Mouse (Mus musculus) adrenal gland (tissue): Measurements from ENCODE around the gene Epdr1.

Source experiments
- intact Hi-C: fragments of 180-260 bp; cut with DNase I; formaldehyde crosslinking; loops from one replicate; pipeline ENCODE4 v1.15.1; 2025
- long read RNA-seq, 2 experiments: library from polyadenylated mRNA; unstranded; transcript quantifications; one replicate each; pipeline ENCODE4 v2.0.0; 2020; ENCODE audit warnings: borderline replicate concordance in 1 of 2; ENCODE audit not compliant: insufficient replicate concordance in 1 of 2

The Epdr1 gene
- long read RNA-seq, experiment 1, transcript Epdr1-201 (3 exons, 2,363 nt), result major isoform, 35 of 35 reads
- long read RNA-seq, experiment 1, partial matches to known transcripts, result 0 of 35 reads
- long read RNA-seq, experiment 1, other reads (novel, unspliced or antisense), result 0 of 35 reads
- long read RNA-seq, experiment 2, transcript Epdr1-201 (3 exons, 2,363 nt), result major isoform, 40 of 47 reads
- long read RNA-seq, experiment 2, partial matches to known transcripts, result 3 of 47 reads
- long read RNA-seq, experiment 2, other reads (novel, unspliced or antisense), result 4 of 47 reads

DNA sequence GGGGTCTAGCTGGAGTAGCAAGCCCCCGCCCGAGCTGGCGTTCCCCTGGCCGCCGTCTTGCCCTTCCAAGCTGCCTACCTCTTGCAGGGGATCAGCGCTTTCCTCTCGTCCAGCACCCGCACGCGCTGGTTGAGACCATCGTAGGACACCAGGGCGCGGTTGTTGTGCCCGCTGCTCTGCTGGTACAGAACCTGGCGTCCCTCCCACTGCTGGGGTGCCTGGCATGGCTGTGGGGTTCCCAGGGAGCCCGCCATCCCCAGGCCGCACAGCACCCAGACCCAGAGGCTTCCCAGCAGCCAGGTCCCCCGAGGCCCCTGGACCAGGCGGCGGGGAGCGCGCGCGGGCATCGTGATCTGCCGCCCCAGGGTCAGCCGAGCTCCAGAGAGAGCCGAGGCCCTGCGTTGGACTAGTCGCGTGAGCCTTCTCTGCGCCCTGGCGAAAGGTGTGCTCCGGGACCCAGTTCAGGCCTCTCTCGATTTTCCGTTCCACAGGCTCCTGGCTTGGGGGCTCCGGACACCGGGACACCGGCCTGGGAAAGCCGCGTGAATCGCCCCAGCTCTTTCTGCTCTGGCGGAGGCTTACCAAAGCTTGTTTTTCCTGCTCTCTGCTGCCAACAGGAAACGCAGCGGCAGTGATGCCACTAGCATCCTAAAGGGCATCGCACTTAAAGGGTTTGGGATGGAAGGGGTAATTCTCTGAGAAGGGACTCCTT lies at the start of gene Epdr1:
Gene Epdr1 (minus strand): TSS at position 712 of the 712 bp plus-strand sequence.
- intact Hi-C loops, result no loop called here

DNA sequence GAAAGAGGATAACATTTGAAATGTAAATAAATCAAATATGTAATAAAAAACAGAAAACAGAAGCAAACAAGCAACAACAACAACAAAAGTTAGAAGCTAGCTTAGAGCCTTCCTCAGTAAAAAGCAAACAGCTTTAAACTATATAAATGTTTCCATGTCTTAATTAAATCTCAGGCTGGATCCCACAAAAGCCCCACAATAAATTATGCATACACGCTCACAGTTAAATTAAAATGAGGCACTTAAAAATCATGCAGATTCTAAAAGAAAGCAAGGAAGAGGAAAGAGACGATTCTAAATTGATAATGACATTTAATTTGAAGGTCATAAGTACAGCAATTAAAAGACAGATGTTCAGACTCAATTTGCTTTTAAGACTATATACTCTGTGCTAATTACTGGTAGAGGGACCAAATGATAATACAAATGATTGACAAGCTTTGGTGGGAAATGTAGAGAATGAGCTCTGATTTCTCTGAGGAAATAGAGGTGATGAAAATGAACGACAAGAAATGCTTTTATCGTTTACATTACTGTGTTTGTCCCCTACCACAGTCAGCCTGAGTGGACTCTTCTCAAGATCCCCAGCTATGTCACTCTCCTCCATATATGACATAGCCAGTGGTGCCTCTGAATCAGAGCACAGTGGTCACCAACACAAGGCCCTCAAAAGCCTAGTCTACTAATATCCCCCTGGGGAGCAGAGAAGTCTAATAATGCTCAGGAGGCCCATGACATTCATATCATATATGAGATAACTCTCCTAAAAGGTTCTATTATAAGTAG lies 48.8 kb upstream of the Epdr1 start:
- intact Hi-C loops, result no loop called here

DNA sequence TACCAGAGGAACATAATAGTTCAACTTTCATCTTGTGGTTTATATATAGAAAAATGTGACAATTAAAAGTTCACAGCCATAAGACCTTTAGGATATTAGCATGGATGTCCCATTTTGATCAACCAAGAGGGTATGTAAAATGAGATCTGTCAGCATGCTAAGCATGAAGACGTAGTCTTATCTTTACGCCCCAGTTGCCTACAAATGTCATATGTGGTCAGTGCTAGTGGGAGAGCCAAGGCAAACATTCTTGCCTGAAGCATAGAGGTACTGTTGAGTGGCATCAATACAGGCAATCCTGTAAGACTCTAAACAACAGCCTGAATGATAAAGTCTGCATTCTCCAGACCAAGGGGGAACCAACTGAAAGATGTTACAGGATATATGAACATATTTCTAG lies 32.7 kb upstream of the Epdr1 start:
- intact Hi-C loops, result no loop called here

- intact Hi-C loops, result no loop called here
These were observed 30.1 kb upstream of the Epdr1 start for GRCm38 (mm10) chr13:19649824-19650223.

GRCm38 (mm10) chr13:19644225-19644624 lies 24.5 kb upstream of the Epdr1 start:
- intact Hi-C loops, result loop anchor here (2.0 to 5.0 kb wide), 3 partner anchors 207 to 467 kb away; no protein-coding TSS in a partner anchor

DNA sequence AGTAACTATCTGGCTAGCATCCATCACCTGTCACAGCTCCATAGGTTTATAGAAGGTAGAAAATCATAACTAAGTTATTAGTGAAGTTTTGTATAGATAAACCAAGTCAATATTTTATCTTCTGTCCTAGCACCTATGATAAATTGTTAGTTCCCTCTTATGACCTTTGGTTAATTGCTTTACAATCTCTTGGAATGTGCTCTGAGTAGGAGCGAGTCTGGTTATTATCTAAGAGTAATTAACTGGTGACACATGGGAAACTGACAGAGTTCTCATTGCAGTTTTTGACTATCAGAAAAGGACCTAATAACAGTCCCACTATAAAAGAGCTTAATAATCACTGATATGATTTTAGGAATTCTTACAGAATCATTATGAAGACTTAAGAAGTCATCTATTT lies 23.8 kb upstream of the Epdr1 start:
- intact Hi-C loops, result loop anchor here (5.0 kb wide), 2 partner anchors 206 to 466 kb away; no protein-coding TSS in a partner anchor

DNA sequence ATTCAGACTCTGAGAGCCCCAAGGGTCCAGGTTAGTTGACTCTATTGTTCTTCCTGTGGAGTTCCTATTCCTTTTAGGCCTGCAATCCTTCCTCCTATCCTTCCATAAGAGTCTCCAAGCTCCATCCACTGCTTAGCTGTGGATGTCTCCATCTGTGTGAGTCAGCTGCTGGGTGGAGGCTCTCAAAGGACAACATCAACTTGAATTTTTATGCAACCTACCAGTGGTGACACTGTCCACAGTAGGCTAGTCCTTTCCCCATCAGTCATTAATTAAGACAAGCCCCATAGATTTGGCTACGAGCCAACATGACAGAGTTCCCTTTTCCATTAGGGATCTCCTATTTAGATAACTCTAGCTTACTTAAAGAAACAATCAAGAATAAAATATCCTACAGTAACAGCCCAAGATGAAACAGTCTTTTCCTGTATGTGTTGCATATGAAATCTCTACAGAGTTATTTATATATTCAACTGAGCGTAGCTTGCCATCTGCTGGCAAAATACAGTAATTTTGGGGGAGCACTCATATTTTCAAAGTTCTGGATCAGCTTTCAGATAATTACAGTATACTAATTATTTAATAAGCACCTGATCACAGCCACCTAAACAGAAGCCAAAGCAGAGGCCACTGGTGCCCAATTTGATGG lies 20.6 kb upstream of the Epdr1 start:
- intact Hi-C loops, result loop anchor here (5.0 kb wide), 2 partner anchors 203 to 463 kb away; no protein-coding TSS in a partner anchor

DNA sequence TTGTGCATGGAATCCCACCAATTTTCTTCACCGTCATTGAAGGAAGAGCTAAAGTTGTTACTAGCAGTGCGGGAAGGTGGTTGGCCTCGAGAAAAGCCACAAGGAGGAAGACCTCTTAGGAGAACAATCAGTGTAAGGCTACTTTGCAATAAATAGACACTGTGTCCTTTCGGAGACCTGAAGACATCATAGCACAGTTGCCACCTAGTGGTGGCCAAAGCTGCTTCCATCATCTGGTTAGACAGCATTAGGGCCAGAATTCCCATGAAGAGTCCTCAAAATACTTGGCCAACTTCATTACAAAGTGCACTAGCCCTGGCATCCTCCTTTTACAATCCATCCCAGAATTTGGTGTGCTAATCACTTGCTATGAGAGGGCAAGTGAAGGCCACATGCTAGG lies 16.4 kb upstream of the Epdr1 start:
- intact Hi-C loops, result no loop called here

GRCm38 (mm10) chr13:19630768-19631709 lies 11.3 kb upstream of the Epdr1 start:
- intact Hi-C loops, result no loop called here

GRCm38 (mm10) chr13:19626473-19626872 lies 6.7 kb upstream of the Epdr1 start:
- intact Hi-C loops, result no loop called here

GRCm38 (mm10) chr13:19624632-19625320 lies 5.0 kb upstream of the Epdr1 start:
- intact Hi-C loops, result no loop called here

DNA sequence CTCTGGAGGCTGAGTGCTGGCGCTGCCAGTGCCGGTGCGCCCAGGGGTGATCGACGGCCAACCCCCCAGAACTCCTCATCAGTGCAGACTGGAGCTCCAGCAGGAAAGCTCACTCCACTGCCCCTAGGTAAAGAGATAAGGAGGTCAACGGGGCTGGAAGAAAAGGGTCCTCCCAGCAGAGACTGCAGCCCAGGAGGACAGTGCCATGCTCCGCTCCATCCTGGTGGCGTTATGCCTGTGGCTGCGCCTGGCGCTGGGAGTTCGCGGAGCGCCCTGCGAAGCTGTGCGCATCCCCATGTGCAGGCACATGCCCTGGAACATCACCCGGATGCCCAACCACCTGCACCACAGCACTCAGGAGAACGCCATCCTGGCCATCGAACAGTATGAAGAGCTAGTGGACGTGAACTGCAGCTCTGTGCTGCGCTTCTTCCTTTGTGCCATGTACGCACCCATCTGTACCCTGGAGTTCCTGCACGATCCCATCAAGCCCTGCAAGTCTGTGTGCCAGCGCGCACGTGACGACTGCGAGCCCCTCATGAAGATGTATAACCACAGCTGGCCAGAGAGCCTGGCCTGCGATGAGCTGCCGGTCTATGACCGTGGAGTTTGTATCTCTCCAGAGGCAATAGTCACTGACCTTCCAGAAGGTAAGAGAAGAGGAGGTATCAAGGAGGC lies 3.6 kb upstream of the Epdr1 start:
- intact Hi-C loops, result no loop called here

GRCm38 (mm10) chr13:19622573-19623227 lies 3.0 kb upstream of the Epdr1 start, which contains the start of gene Sfrp4:
Gene Sfrp4 (plus strand): TSS chr13:19623104.
- intact Hi-C loops, result no loop called here

GRCm38 (mm10) chr13:19618841-19619215 lies 899 bp downstream of the Epdr1 start:
- intact Hi-C loops, result no loop called here

- intact Hi-C loops, result no loop called here
These were observed 1.6 kb downstream of the Epdr1 start for GRCm38 (mm10) chr13:19618081-19618480.

GRCm38 (mm10) chr13:19614311-19614710 lies 5.4 kb downstream of the Epdr1 start:
- intact Hi-C loops, result no loop called here

- intact Hi-C loops, result no loop called here
These were observed 6.3 kb downstream of the Epdr1 start for GRCm38 (mm10) chr13:19613426-19613825.

GRCm38 (mm10) chr13:19612963-19613362 lies 6.8 kb downstream of the Epdr1 start:
- intact Hi-C loops, result no loop called here
